8 mouse cellular contexts compared by ENCODE assay signal in genomic region chr4:130574048-130574413, GRCm38 (mm10). TPM values are rescaled to one million over a fixed set of nuclear protein-coding genes. Genes with fewer than 3 reads are reported as not detected.
A peak's percentile ranks its signal among the peaks of the same experiment; 100 is the strongest.
DNase-seq lines count a peak whose midpoint lies in the region; ATAC-seq and TF ChIP-seq lines count a peak whose summit lies in the region.

Gene Nkain1 (minus strand): TSS chr4:130574173.

- no peaks in the 10 kb centered on the region for H3K9me3 ChIP-seq in forebrain, embryonic 13.5 days (replicated peaks)
- no peaks in the 10 kb centered on the region for H3K9me3 ChIP-seq in hindbrain, embryonic 13.5 days
- no peaks in the 10 kb centered on the region for H3K9me3 ChIP-seq in midbrain, embryonic 11.5 days (ENCODE audit: control insufficient read depth, low read length)

- DNase-seq in cerebellum, adult 2 months, result peak in 1 of 2 experiments; percentile 57
- DNase-seq in cerebellum, adult 8-10 months, result no peak
- DNase-seq in NIH3T3 (ENCODE audit: low read depth), result peak; percentile 68
- peak in 1 of 2 experiments; percentile 61 for DNase-seq in left cerebral cortex, postnatal 10 days (ENCODE audit: extremely low spot score in 1 of 2, low spot score in 2 of 2)
- peak; percentile 97 for DNase-seq in midbrain, embryonic 11.5 days (ENCODE audit: low spot score, missing footprints)
- DNase-seq in urinary bladder, postnatal 4 days (ENCODE audit: low spot score in 2 of 2), result no peak

- no peaks in the 10 kb centered on the region for H3K27me3 ChIP-seq in cerebellum, adult 2 months (ENCODE audit: control insufficient read depth, insufficient read depth, low read length)
- 0 out of 2 replicates have a peak, but pooled peaks cover 3% of the 10 kb centered on the region for H3K27me3 ChIP-seq in forebrain, embryonic 13.5 days
- 0 out of 2 replicates have a peak, but pooled peaks cover 11% of the 10 kb centered on the region for H3K27me3 ChIP-seq in hindbrain, embryonic 13.5 days
- H3K27me3 ChIP-seq in midbrain, embryonic 11.5 days (ENCODE audit: control insufficient read depth, insufficient read depth, low read length), result no peaks in the 10 kb centered on the region

- TF ChIP-seq CTCF in cerebellum, adult 2 months (IDR thresholded peaks at IDR 0.05; ENCODE audit: borderline replicate concordance, insufficient read depth, low read depth, low read length), result no peak

- peaks cover 12% of the 10 kb centered on the region for H3K4me1 ChIP-seq in cerebellum, adult 2 months (ENCODE audit: control insufficient read depth, insufficient read depth, low read length)
- peaks cover 44% of the 10 kb centered on the region for H3K4me1 ChIP-seq in forebrain, embryonic 13.5 days
- H3K4me1 ChIP-seq in hindbrain, embryonic 13.5 days (replicated peaks), result peaks cover 56% of the 10 kb centered on the region
- H3K4me1 ChIP-seq in midbrain, embryonic 11.5 days (ENCODE audit: control insufficient read depth, insufficient read depth, low read length), result peaks cover 27% of the 10 kb centered on the region

- ATAC-seq in forebrain, embryonic 13.5 days, result peak; percentile 85
- ATAC-seq in hindbrain, embryonic 13.5 days (ENCODE audit: low FRiP score), result peak; percentile 78
- ATAC-seq in midbrain, embryonic 11.5 days (ENCODE audit: low FRiP score), result peak; percentile 91

- 0 out of 2 replicates have a peak, but pooled peaks have one; percentile 20 for TF ChIP-seq POLR2A in cerebellum, adult 2 months (IDR thresholded peaks at IDR 0.05; ENCODE audit: borderline replicate concordance, insufficient read depth, low read length)

- WGBS in cerebellum, adult 2 months, result 2% methylated on average over 41 of the region's 41 CpGs
- 0% methylated on average over 22 of the region's 41 CpGs for WGBS in forebrain, embryonic 13.5 days
- WGBS in hindbrain, embryonic 13.5 days, result under 1% methylated on average over 17 of the region's 41 CpGs
- WGBS in midbrain, embryonic 11.5 days, result under 1% methylated on average over 38 of the region's 41 CpGs

- H3K4me3 ChIP-seq in cerebellum, adult 2 months (replicated peaks; ENCODE audit: insufficient read depth, low read depth, low read length), result peak within 1 kb of the TSS; percentile 94
- H3K4me3 ChIP-seq in forebrain, embryonic 13.5 days, result peak within 1 kb of the TSS; percentile 74
- peak within 1 kb of the TSS; percentile 90 for H3K4me3 ChIP-seq in hindbrain, embryonic 13.5 days
- peak within 1 kb of the TSS; percentile 95 for H3K4me3 ChIP-seq in midbrain, embryonic 11.5 days (ENCODE audit: low read depth, low read length)

- H3K4me2 ChIP-seq in forebrain, embryonic 13.5 days, result peak within 1 kb of the TSS; percentile 80
- H3K4me2 ChIP-seq in hindbrain, embryonic 13.5 days, result peak within 1 kb of the TSS; percentile 70
- peak within 1 kb of the TSS; percentile 79 for H3K4me2 ChIP-seq in midbrain, embryonic 11.5 days

- H3K36me3 ChIP-seq in forebrain, embryonic 13.5 days (ENCODE audit: poor library complexity, severe bottlenecking), result no peaks in the 10 kb centered on the region
- no peaks in the 10 kb centered on the region for H3K36me3 ChIP-seq in hindbrain, embryonic 13.5 days
- H3K36me3 ChIP-seq in midbrain, embryonic 11.5 days (ENCODE audit: control insufficient read depth, insufficient read depth, low read length), result no peaks in the 10 kb centered on the region

- peak within 1 kb of the TSS; percentile 96 for H3K27ac ChIP-seq in cerebellum, adult 2 months (ENCODE audit: insufficient read depth, low read length)
- H3K27ac ChIP-seq in forebrain, embryonic 13.5 days, result peak within 1 kb of the TSS; percentile 77
- H3K27ac ChIP-seq in hindbrain, embryonic 13.5 days, result peak within 1 kb of the TSS; percentile 95
- H3K27ac ChIP-seq in midbrain, embryonic 11.5 days (ENCODE audit: low read depth, low read length), result peak within 1 kb of the TSS; percentile 64

- intact Hi-C loops in left cerebral cortex, postnatal 10 days (cut with DNase I), result no loop called here

- peak within 1 kb of the TSS; percentile 92 for H3K9ac ChIP-seq in forebrain, embryonic 13.5 days
- peak within 1 kb of the TSS; percentile 98 for H3K9ac ChIP-seq in hindbrain, embryonic 13.5 days
- H3K9ac ChIP-seq in midbrain, embryonic 11.5 days (ENCODE audit: low read length), result peak within 1 kb of the TSS; percentile 98

RNA-seq across cellular contexts. Expression of gene Nkain1, which starts in this region (rescaled TPM):
- 109 and 114 TPM in 2 replicates for polyA plus RNA-seq in cerebellum, adult 2 months (2012; rRNA removed)
- 4.9 and 5.4 TPM in 2 replicates for polyA plus RNA-seq in forebrain, embryonic 13.5 days (2015; fragmentation: Nextera tagmentation; extraction: Ambion mirVana)
- 9.5 and 10.2 TPM in 2 replicates for polyA plus RNA-seq in hindbrain, embryonic 13.5 days (2015; fragmentation: Nextera tagmentation; extraction: Ambion mirVana)
- 10 to 100 TPM; 65.4 to 67.0 TPM for total RNA-seq in left cerebral cortex, postnatal 10 days (2021)
- 18.7 and 21.4 TPM in 2 replicates for polyA plus RNA-seq in midbrain, embryonic 11.5 days (2014; fragmentation: Nextera tagmentation; extraction: Ambion mirVana)

Comparison
In these comparisons a context has a peak if more than half of its experiments do, and no peak if none do; other contexts are left out.
1. DNase-seq: peak in NIH3T3 (single experiment) and midbrain, embryonic 11.5 days (single experiment); none in cerebellum, adult 8-10 months (single experiment) and urinary bladder, postnatal 4 days (0 of 2).
2. Peak in every context shown above with its lines, with median percentiles within 50 percentile points of each other: H3K27ac ChIP-seq, H3K4me3 ChIP-seq, ATAC-seq, H3K4me2 ChIP-seq and H3K9ac ChIP-seq.